Mouse (Mus musculus) retina, postnatal 7 days (tissue): ENCODE results near the gene Ruvbl1.

Source experiments
- DNase-seq: peaks from one replicate; pipeline ENCODE4 v3.0.0-alpha.2; 2012; ENCODE audit warnings: low read depth, low spot score

Ruvbl1 gene

DNA sequence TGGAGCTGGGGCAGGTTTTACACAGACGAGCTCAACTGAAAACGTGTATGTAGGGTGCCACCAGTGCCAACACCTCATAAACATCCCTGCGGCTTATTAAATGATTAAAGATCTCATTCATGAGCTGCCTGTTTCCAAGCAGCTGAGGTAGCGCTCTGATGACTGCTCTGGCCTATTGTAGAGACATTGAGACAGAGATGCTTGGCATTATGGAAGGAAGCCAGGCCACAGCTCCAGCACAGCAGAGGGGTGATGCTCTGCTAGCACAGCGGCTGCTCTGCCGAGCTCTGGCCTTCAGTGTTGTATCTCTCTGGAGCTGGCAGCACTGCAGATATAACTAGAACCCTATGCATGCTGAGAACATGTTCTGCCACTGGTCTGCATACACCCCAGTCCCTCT is 28.5 kb downstream of the Ruvbl1 start:
- DNase-seq: no peak

DNA sequence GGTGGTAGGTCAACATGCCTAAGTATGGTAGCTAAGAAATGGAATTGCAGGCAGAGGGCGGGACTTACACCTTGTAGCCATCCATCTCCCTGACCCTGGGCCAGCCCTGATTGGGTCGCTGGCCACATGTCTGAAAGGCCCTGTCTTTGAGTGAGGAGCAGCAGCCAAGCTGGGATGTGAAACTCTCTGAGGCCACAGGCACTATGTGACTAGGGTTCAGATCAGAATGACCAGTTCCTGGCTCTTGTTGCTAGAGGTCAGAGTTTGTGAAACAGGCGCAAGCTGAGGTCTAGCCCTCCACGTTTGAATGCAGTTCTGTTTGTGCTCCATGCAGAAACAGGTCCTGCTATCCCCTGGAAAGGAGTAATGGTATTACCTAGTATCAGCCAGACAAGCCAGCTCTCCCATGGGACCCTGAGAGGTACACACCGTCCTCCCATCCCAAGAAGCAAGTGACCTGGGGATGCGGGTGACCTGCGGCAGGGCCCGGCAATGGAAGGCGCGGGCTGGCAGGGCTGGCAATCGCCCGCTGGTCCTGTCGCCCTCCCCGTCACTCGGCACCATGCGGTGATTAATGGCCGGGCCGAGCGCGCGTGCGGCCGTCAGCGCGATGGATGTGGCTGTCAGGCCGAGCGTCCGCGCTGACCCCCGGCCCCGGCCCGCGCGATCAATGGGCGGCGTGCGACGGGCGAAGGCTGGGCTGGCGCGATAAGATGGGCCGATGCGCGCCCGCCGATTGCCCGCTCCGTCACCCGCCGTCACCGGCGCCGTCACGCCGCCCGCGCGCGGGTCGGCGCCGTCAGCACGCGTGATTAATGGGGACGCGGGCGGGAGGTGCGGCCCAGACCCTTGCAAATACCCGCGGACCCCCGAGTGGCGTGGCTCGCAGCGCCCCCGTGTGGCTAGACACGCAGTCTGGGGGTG is 34.5 kb downstream of the Ruvbl1 start:
- DNase-seq: peak; percentile 58

DNA sequence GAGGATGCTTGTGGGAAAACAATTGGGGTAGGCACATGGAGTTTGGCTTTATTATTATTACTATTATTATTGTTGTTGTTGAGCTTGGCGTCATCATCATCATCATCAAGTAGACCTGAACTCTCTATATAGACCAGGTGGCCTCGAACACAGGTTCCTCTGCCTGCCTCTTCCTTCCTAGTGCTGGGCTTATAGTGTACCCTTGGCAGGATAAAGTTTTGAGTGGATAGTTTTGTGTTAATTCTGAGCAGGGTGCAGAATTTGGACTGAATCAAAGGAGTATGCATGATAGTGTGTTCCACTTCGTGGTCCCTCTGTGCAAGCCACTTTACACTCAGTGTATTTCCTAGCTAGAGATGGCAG is 35.2 kb downstream of the Ruvbl1 start:
- DNase-seq: no peak

DNA sequence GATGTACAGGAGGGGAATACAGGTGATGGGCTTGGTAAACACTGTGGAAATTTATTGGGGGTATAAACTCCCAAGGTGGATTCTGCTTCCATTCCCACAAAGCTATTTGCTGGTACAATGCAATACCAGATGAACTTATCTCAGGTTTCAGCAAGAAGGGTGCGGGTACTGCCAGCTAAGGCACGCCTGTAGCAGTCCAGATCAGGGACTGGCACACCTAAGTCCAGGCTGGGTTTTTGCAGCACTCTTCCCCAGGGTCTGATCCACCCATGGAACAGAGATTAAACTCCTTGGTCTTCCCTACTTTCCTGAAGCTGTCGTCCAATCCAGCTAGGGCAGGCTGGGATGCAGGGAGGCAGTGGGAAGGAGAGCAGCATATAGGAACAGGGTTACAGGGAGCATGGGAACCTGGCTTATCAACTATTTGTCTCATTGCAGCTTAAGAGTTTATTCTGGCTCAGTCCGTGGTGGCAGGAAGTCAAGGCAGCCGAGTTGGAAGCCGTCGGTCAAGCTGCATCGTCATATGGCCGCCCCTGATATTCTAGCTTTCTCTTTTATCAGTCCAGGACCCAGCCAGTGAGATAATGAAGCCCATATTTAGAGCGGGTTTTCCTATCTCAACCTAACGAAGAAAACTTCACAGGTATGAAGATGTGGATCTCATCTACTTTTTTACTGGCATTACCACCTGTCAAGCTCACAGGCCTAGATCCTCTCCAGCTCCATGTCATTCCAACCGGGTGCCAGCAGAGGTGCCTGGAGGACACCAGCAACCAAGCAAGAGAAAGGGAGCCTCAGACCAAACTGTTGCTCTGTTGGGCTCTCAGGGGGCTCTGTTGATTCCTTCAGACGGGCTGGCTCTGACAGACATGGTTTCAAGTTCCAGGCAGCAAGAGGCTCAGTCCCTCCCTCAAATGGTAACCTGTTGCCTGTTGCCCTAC is 37.1 kb downstream of the Ruvbl1 start:
- DNase-seq: no peak

DNA sequence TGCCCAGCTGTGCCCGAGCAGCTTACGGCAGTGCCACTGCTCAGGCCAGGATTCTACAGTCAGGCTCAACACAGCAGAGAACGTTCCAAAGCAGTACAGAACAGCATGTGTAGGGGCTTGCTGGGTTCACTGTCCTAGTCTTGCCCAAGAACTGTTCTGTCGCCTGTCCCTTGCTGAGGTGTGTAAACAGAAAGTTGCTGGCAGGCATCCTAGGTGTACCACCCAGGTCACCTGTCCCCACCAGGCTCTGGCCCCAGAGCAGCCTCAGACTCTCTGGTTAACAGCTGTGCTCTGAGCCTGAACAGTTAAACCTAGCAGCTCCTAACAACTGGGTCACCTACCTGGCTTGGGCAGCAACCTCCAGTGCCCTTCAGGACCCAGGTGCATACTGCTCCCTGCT is 37.8 kb downstream of the Ruvbl1 start:
- DNase-seq: no peak

DNA sequence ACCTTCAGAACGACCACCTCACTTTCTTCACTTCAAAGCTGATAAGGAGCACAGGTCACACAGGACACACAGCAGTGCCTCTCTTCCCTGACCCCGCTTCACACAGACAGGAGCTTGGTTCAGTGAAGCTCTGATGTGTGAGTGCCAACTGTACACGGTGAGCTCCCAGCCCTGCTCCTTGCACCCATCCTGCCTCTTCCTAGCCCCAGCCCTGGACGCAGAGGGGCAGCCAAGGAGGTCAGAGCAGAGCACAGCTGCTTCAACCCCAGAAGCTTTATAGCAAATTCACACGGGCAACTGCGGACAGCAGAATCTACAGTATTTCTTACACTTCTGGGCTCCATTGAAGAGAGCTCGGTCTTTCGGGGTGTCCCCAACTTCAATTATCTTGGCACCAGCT is 48.8 kb downstream of the Ruvbl1 start:
- DNase-seq: no peak

DNA sequence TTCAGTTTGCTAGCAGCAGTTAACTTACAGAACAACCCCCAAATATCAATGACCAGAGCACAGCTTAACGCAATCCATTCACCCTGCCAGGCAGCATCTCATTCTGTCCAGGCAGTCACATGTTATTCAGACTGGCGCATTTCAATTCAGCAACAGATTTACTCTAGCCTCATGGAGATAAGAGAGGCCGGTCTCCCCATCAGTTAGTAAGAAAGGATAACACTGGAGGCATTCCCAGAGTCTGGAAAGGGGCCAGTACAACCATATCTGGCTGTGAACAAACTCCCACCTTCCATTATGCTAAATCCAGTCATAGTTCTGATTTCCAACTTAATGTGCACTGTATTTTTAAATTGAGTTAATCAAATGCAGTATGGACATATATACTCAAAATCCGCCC is 49.3 kb downstream of the Ruvbl1 start:
- DNase-seq: no peak

DNA sequence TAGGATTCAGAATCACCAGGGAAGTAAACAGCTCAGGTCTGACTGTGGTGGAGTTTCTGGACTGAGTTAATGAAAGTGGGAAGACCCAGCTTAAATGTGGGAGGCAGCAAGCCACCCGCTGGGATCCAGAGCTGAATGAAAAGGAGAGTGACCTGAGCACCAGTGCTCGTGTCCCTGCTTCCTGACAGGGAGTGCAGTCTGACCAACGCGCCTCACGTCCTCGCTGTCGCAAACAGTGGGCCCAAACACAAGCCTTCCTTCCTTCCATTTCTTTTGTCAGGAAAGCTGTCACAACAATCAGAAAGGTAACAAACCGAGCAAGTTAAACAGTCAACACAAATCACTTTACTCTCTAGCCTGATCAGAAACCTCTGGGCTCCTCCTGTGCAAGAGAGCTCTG is 50.8 kb downstream of the Ruvbl1 start:
- DNase-seq: no peak

DNA sequence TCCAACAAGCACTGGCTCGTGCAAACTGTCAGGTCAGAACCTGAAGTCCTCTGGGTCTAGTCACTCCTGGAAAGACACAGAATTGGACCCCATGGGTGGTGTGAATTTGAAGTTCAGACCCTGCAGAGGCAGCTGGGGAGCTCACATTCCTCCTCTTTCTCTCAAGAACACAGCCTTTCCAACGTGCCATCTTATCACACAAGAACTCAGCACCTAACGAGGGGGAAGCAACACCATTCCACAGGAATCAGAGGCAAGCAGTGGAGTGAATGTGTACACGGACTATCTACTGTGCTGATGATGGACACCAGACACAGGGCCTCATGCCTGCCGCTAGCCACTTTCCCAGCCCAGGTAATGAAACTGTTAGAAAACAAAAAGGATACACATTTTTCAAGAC is 51.5 kb downstream of the Ruvbl1 start:
- DNase-seq: no peak

DNA sequence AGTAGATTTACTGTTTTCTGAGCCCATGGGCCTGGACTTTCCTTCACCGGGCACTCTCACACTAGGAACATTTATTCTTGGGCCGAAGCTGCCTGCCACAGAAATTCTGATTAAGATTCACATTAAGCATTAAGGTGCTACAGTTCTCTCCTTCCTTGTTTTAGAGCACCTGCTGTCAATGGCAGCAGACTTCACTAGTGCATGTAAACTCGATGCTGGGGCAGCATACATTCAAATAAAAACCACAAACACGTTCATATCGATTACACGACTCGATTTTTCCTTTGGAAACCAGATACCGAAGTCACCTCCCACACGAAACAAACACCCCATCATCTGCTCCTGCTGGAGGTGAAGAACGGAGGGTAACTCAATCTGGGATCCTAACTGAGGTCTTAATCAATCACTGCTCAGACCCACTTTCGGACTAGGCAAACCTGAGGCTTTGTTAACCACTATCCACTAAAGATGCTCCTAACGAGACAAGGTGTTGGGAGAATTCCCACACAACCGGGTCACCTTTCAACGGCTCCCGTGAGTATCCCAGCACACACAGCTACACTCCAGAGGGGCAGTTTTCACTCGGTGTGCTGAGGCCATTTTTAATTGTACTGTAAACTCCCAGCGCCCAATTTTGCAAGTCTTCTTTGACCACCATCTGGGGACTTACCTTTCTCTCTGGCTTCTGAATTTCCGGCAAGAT is 52.6 kb downstream of the Ruvbl1 start:
- DNase-seq: no peak

DNA sequence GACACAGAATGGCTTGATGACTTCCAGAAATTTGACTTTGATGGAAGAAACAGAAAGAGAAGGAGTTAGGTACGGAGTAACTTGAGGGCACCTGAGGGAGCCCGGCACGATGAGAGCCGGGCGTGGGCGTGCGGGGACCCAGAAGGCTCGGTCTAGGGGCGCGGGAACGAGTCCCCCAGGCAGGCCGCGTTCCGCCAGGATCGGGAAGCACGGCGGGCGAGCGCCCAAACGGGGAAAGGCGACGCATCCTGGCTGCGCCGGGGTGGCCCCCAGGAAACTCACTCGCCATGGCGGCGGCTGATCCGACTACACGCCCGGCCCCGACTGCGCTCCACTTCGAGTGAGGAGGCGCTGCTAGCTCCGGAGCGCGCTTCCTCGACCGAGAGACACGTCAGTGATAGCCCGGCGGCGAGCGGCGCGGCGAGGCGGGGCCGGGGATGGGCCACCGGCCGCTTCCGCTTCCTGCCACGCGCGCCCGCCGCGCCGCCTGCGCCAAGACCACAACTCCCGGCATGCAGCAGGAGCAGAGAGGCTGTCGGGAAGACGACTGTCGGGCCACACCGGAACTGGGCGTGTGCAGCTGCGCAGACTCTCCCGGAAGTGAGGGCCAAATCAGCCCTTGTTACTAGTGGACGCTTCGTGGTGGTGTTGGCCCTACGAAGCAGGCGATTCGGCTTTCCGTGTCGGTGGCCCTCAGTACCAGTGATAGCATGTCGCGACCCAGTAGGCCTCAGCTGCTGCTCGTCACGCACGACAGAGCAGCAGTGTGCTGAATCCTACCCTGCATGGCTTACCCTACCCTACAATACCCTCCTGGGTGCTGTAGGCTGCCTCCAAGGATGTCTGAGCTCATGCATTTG is 53.4 kb downstream of the Ruvbl1 start, which contains the start of gene Sec61a1:
Gene Sec61a1, minus strand, starts transcription at position 502 of the 860 bp plus-strand sequence.
- peak; percentile 87 for DNase-seq

DNA sequence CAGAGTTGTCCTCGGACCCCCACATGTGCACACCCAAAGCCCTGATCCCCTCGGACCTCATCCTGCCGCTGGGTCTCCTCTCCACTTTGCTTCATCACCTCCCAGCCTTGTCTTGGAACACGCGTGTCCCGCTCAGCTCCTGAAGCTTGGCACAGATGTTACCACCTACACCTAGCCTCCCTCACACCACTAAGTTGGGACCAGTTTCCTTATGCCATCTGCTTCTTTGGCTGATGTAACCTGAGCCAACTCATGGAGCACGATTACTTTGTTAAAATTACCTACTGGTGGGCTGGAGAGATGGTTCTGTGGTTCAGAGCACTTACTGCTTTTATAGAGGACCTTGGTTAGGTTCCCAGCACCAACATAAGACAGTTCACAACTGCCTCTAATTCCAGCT is 56.6 kb downstream of the Ruvbl1 start:
- no peak for DNase-seq

DNA sequence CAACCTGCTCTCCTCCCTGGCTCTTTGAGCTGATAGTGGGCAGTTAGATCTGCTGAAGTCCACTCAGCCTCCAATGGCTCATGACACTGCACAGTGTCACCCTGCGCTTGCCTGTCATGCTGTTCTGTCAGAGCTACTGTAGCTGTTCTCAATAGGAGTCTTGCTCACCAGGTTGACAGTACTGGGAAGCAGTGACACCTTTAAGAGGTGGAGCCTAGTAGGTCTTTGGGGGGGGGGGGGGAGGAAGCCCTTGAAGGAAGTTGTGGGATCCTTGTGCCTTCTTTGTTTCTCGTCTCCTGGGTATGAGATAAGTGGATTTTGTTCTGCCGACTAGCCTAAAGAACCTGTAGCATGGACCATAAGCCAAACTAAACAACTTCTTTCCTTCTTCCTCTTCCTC is 57.4 kb downstream of the Ruvbl1 start:
- DNase-seq: no peak

DNA sequence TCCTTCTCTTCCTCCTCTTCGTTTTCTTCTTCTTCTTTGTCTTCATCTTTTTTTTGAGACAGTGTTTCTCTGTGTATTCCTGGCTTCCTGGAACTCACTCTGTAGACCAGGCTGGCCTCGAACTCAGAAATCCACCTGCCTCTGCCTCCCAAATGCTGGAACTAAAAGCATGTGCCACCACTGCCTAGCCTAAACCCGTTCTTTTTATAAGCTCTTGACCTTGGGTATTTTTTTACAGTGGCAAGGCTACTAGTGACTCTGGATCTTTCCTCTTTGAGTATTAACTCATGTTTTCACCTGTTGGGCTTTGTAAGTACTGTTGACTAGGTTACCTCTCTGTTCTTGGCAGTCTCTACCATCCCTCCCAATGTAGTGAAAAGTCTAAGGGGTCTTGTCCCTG is 57.8 kb downstream of the Ruvbl1 start:
- DNase-seq: no peak

DNA sequence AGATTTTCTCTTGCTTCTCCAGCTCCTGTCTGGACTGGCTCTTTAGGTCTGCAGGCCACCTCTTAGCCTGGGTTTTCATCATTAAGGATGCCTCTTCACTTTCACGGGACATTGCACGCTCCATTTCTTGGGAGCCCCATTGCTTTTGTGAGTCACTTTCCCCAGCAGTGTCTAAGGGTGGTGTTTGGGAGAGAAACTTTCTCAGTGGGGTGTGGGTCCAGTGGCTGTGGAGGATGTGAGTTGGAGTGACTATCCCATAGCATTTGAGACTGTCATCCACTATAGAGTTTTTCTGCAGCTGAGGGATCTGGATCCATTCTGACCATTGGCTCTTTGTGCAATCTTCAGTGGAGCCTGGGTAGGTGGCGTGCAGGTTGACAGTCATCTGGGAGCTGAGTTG is 58.2 kb downstream of the Ruvbl1 start:
- no peak for DNase-seq

DNA sequence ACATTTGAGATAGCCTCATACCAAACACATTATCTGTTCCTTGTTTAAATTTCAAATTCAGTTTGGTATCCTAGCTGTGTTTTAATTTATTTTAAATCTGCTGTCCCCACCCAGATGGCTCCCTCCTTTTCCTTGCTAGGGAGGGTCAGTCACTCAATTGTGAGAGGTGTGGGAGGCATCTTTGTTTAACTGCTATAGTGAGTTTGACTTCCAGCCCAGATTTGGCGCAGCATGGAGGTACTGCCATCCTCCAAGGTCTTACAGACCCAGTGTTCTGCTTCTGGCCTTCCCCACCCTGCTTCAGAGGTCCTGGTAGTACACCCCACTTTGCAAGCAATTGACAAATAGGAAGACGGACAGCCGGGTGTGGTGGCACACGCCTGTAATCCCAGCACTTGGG is 58.8 kb downstream of the Ruvbl1 start:
- DNase-seq: no peak

DNA sequence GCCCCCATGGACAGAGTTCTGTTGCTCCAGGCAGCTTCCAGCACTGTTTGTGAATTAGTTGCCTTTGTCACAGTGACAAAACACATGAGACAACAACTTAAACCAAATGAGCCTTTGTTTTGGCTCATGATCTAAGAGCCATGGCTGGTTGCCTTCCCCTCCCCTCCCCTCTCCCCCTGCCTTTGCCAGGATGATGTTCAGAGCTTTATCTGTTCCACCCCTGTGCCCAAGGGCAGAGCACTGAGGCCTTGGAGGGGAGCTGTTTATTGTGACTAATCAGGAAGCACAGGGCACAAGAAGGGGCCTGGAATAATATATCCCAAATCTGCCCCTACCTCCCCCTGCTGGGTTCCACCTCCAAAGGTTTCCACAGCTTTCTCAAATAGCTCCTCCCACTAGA is 65.1 kb downstream of the Ruvbl1 start:
- DNase-seq: no peak

DNA sequence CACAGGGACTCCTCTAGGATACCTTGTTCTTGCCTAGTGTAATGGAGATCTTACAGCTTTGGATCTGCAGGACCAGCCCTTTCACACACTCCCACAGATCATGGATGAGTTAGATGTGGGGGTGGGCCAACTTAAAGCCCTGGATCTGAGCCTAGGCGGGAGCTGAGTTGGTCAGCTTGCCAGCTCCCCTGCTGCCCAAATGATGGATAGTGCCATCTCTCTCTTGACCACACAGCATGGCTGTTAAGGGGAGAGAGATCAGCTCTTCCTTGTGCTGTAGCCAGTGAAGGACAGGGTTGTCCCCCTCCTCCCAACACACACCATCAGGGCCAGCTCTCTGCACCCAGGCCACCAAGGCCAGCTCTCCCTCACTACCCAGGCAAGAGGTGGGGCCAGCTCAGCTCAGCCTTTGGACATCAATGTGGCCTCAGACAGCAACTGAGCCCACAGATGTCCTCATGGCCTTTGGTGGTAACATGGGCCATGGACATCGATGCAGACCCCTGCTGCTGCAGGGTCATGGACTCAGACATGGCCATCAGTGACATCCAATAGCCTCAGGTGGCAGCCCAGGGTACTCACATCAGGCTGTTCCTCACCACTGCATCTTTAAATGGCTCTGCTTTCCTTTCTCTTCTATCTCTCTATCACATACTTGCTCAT is 75.0 kb downstream of the Ruvbl1 start:
- no peak for DNase-seq

DNA sequence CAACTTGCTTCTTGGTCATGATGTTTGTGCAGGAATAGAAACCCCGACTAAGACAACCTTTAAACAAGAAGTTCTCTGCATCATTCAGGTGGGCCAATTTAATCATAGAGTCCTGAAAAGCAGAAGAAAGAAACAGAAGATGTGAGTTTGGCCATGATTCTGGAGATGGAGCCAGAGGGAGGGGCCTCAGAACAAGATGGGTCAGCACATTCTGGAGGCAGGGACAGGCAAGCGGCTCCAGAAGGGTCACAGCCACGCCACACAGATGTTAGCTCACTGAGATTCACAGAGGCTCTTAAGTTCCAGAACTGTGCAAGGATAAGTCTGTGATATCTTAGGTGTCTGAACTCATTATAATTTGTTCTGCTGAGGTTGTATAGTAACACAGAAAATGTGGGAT is 79.0 kb downstream of the Ruvbl1 start:
- no peak for DNase-seq

DNA sequence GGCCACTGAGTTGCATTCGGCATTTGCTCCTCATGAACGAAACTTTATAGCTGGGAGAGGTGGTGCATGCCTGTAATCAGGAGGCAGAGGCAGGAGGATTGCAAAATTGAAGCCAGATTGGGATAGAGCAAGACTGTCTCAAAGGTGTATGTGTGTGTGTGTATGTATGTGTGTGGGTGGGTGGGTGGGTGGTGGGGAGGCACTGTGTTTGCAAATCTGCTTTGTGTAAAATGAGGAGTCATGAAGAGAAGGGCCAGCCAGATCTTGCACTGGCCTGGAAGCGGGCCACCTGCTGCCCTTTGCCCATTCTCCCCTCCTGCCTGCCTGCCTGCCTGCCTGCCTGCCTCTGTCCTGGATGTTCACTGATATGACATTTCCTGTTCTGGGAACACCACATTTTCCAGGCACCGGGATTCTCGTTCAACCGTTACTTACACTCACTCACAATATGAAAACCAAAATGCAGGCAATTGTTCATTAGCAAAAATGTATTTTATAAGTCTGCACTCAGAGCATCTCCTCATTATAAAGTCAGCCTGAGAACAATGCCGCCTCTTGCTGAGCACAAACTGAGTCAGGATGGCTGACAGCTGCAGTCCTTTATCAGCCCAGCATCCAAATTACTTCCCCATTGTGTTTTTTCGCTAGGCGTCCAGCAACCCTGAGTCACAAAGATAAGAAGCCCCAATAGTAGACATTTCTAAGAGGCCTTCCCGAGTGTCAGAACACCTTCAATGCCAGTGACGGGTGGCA is 79.6 kb downstream of the Ruvbl1 start:
- no peak for DNase-seq
